Mouse (Mus musculus): ENCODE results near the gene Rtp3.

Rtp3 gene

GRCm38 (mm10) chr9:110945926-110946325 lies 44.5 kb downstream of the Rtp3 start, which contains the start of gene Tdgf1:
Gene Tdgf1 (minus strand): TSS chr9:110946158.
- DNase-seq (ENCODE audit: low spot score in 2 of 2), result no peak

GRCm38 (mm10) chr9:110945343-110945742 lies 45.0 kb downstream of the Rtp3 start:
- no peak for DNase-seq (ENCODE audit: low spot score in 2 of 2)

GRCm38 (mm10) chr9:110944265-110944664 lies 46.1 kb downstream of the Rtp3 start:
- DNase-seq (ENCODE audit: low spot score in 2 of 2), result no peak

GRCm38 (mm10) chr9:110937506-110938490 lies 52.6 kb downstream of the Rtp3 start:
- no peak for DNase-seq (ENCODE audit: low spot score in 2 of 2)

GRCm38 (mm10) chr9:110935941-110936340 lies 54.4 kb downstream of the Rtp3 start:
- no peak for DNase-seq (ENCODE audit: low spot score in 2 of 2)
